Mouse (Mus musculus) E14TG2a.4 (cell line): ENCODE measurements at regions not wholly inside any gene's neighbourhood (a gene's known extent, or its start where the extent isn't known, plus 50 kb on each side); places are given as distances from the start of the nearest gene placed in this dataset.

ENCODE experiments used
- H3K27me3 ChIP-seq: 2 replicates; pipeline ENCODE4 v1.6.1; 2014; ENCODE audit warnings: low read length, control low read depth; ENCODE audit not compliant: insufficient read depth
- H3K36me3 ChIP-seq: 2 replicates; pipeline ENCODE4 v1.6.1; 2014; ENCODE audit warnings: low read length, control low read depth; ENCODE audit not compliant: insufficient read depth
- H3K4me1 ChIP-seq: replicated peaks from 2 replicates; pipeline ENCODE4 v1.6.1; 2014; ENCODE audit warnings: low read depth, low read length, control low read depth
- H3K4me3 ChIP-seq: replicated peaks from 2 replicates; pipeline ENCODE4 v1.5.1; 2014; ENCODE audit warnings: mild to moderate bottlenecking, low read length
- H3K9me3 ChIP-seq: 2 replicates; pipeline ENCODE4 v1.6.1; 2014; ENCODE audit warnings: low read length, control low read depth
- CTCF ChIP-seq: conservative IDR thresholded peaks from 2 replicates; pipeline ENCODE4 v1.5.1; 2014; ENCODE audit warnings: low read length
- NANOG ChIP-seq: IDR thresholded peaks from 2 replicates; pipeline ENCODE4 v1.6.1; 2014; ENCODE audit warnings: borderline replicate concordance, low read length, mixed read lengths
- POU5F1 ChIP-seq: IDR thresholded peaks from 2 replicates; pipeline ENCODE4 v1.6.1; 2014; ENCODE audit warnings: low read length, borderline replicate concordance

DNA sequence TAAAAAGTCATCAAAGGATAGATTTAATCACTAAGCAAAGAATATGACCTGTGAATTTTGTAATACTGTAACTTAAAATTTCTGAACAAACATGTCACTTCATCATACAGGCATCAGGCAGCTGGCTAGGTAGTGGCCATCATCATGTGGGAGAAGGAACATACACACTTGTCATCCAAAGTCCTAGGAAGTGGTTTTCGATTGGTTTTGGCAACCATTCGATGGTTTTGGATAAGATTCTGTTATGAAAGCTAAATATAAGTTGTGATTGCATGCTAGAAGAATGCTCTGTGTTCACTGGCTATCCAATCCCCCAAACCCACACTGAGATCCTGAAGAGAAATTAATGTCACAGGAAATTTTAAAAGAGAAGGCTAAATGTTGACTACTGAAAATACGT lies 207.7 kb downstream of the Gm7489 start:
- Histone ChIP-seq H3K36me3 (no peaks in the 10 kb centered on the region), H3K27me3 (no peaks in the 10 kb centered on the region), H3K4me1 (no peaks in the 10 kb centered on the region), H3K9me3 (no peaks in the 10 kb centered on the region), H3K4me3 (no peak overlapping the region)
- TF ChIP-seq CTCF (no peak), POU5F1 (no peak), NANOG (no peak)

DNA sequence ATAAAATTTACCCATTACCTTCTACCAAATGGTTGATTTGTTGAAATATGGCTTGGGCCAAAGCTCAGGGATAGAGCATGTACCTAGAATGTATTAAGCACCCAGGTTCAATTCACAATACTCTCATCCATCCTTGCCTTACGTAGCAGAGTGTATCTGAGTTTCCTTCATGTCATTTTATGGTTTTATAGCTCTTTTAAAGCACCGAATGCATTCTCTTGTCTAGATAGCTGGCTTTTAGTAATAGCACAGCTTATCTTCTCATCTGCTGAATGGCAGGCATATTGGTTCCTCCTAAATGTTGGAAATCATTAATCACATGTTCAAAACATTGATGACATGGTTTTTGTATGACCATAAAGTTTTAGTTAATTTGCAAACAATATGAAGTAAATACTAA lies 212.8 kb downstream of the Gm7489 start:
- no peaks in the 10 kb centered on the region for H3K27me3 ChIP-seq
- no peaks in the 10 kb centered on the region for H3K36me3 ChIP-seq
- H3K4me3 ChIP-seq: no peak overlapping the region
- TF ChIP-seq CTCF (no peak), POU5F1 (no peak), NANOG (no peak)
- no peaks in the 10 kb centered on the region for H3K9me3 ChIP-seq
- no peaks in the 10 kb centered on the region for H3K4me1 ChIP-seq

DNA sequence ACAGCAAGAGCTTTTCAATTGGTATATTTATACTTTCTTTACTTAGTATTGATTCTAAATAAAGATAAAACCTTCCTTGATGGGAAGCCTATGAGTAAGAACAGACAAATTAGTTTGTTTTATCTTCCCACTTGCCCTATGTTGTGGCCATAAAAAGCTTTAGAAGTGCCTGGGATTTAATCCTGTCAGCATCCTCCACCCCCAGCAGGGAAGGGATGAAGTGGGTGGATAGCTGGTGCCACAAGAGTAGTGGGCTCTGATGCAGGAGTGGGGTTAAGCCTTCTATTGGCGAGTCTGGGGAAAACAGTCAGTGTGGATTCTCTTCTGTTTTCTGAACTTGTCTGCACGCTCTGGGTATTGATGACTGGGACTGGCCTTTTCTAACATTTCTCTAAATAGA lies 227.7 kb downstream of the Gm7489 start:
- H3K36me3 ChIP-seq: no peaks in the 10 kb centered on the region
- TF ChIP-seq CTCF (no peak), NANOG (no peak), POU5F1 (no peak)
- no peaks in the 10 kb centered on the region for H3K27me3 ChIP-seq
- peaks cover 4% of the 10 kb centered on the region for H3K9me3 ChIP-seq
- no peaks in the 10 kb centered on the region for H3K4me1 ChIP-seq
- H3K4me3 ChIP-seq: no peak overlapping the region

DNA sequence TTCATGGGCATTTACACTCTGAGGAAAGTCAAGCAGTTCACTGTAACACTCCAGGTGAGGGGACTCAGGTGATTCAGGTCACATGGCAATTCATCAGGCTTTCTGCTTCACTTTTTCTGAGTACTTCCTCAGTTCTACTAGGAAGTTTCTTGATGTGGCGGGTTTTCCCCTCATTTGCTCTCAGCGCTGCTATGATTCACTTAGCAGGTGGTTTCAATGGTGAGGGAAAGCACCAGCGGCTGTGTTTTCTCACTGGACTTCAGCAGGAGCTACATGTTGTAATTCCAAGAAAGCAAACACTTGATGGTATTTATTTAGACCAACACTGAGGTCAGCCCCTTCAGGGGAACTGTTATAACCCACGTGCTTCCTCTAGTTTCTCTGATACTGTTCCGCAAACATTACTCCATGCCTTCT lies 229.4 kb downstream of the Gm7489 start:
- H3K4me3 ChIP-seq: no peak overlapping the region
- no peaks in the 10 kb centered on the region for H3K4me1 ChIP-seq
- no peaks in the 10 kb centered on the region for H3K9me3 ChIP-seq
- H3K36me3 ChIP-seq: no peaks in the 10 kb centered on the region
- TF ChIP-seq CTCF (no peak), NANOG (no peak), POU5F1 (no peak)
- H3K27me3 ChIP-seq: no peaks in the 10 kb centered on the region

DNA sequence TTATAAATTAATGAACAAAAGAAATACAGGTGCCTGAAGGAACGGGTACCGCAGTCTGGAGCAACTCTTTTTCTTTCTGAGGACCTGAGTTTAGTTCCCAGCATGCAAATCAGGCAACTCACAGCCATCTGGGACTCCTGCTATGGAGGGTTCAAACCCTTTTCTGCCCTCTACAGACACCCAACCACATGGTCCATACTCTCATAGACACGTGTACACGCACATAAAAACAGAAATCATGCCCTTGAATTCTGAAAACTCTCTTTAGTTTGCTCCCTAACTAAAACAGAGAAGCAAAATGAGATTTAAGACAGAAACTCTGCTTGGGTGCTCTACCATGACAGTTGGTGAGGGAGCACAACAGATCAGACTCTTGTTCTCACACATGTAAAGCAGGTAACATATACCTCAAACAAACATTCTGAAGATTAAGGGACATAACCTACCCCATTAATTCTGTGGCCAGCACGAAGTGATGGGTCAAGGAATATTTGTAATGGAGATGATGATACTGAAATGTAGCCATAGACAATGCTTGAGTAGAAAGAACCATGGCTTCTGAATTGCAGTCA lies 233.3 kb downstream of the Gm7489 start:
- no peaks in the 10 kb centered on the region for H3K4me1 ChIP-seq
- H3K4me3 ChIP-seq: no peak overlapping the region
- H3K27me3 ChIP-seq: no peaks in the 10 kb centered on the region
- no peak for TF ChIP-seq CTCF
- TF ChIP-seq NANOG: no peak
- no peak for TF ChIP-seq POU5F1
- no peaks in the 10 kb centered on the region for H3K9me3 ChIP-seq
- H3K36me3 ChIP-seq: no peaks in the 10 kb centered on the region

DNA sequence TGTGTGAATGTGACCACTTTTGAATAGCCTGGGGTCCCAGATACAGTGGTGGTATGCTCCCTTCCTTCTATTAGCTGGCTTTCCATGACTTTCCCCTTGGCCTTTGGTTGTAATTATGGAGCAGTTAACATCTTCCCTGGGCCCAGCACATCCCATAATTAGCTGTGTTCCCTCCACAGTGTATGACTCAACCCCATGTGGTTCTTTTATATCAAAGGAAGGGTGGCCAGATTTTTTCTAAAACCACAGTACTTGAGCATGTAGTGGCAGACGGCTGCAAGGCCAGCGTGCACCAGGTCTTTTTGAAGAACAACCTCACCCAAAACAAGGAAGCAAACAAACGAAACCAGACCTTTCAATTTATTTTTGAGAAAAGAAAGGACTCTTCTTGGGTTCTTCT lies 235.8 kb downstream of the Gm7489 start:
- Histone ChIP-seq H3K4me3 (no peak overlapping the region), H3K36me3 (no peaks in the 10 kb centered on the region), H3K4me1 (no peaks in the 10 kb centered on the region), H3K27me3 (no peaks in the 10 kb centered on the region), H3K9me3 (no peaks in the 10 kb centered on the region)
- no peak for TF ChIP-seq POU5F1
- no peak for TF ChIP-seq CTCF
- no peak for TF ChIP-seq NANOG

DNA sequence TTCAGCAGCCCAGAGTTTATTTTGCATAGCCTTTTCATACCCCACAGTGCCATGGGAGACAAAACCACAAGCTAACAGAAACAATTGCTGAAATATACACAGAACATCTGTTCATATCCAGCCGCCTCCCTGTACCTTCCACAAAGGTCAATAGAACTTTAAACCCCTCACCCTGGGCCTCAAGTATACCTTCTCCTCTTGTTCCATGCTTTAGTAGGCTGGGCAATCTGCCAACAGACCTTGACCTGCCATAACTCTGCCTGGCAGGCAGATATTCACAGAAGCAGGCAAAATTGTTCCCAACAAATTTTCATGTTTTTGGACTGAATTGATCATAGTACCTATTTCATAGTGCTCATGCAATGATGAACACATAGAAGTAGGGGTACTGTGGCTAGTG lies 279.6 kb downstream of the Gm7489 start:
- no peaks in the 10 kb centered on the region for H3K36me3 ChIP-seq
- H3K9me3 ChIP-seq: no peaks in the 10 kb centered on the region
- H3K4me3 ChIP-seq: no peak overlapping the region
- no peaks in the 10 kb centered on the region for H3K27me3 ChIP-seq
- no peak for TF ChIP-seq POU5F1
- TF ChIP-seq CTCF: no peak
- TF ChIP-seq NANOG: no peak
- H3K4me1 ChIP-seq: no peaks in the 10 kb centered on the region

DNA sequence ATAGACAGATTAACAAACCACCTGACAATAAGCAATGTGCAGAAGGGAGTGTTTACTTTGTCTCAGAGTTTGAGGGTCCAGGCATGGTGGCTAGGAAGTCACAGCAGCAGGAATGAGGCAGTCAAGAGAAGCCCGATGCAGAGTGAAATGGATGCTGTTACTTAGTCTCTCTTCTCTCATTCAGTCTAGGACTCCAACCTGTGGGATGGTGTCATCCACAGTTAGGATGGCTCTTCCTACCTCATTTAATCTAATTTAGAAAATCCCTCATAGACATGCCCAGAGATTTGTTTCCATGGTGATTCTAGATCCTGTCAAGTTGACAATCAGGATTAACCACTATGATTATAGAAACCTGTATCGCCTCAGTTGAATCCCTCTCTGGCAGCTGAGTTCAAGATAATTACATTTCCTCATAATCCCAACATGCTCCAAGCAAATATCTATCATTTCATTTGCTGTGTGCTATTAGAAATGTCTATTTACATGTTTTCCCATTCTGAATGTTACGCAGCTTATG lies 283.2 kb downstream of the Gm7489 start:
- H3K27me3 ChIP-seq: no peaks in the 10 kb centered on the region
- no peaks in the 10 kb centered on the region for H3K36me3 ChIP-seq
- no peaks in the 10 kb centered on the region for H3K9me3 ChIP-seq
- no peak for TF ChIP-seq CTCF
- TF ChIP-seq POU5F1: no peak
- TF ChIP-seq NANOG: no peak
- no peaks in the 10 kb centered on the region for H3K4me1 ChIP-seq
- no peak overlapping the region for H3K4me3 ChIP-seq

DNA sequence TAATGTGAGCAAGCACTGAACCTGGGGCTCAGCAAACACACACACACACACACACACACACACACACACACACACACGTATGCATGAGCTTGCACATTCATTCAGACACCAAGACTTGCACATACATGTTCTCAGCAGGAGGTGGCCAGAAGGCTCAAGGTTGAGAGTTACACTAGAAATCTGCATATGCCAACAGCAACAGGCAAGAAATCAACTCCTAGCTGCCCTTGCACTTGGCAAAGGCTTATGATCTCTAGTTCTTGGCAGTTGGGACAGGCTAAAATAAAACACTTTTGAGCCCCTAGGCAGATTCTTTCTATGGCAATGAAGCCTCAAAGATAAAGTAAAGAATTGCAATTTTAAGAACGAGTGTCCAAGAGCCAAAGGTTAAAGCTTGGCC lies 292.5 kb downstream of the Gm7489 start:
- H3K9me3 ChIP-seq: no peaks in the 10 kb centered on the region
- H3K4me1 ChIP-seq: no peaks in the 10 kb centered on the region
- no peaks in the 10 kb centered on the region for H3K27me3 ChIP-seq
- no peak overlapping the region for H3K4me3 ChIP-seq
- no peaks in the 10 kb centered on the region for H3K36me3 ChIP-seq
- no peak for TF ChIP-seq CTCF
- TF ChIP-seq POU5F1: no peak
- no peak for TF ChIP-seq NANOG

DNA sequence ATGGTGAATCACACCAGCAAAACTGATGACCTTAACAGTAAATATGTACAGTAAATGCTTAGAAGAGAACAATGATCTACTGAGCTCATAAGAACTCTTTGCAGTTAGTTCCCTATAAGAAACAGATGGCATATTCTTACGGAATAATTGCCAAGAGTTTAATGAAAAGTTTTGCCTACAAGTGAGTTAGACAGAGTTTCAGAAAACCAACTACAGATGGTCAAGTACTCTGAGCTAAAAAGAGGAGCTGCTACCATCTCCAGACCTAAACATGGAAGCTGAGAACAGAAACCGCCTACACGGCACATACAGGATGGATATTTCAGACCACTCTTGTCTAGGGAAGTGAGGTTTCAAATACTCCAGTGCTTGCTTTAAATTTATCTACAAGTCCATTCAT lies 293.1 kb downstream of the Gm7489 start:
- Histone ChIP-seq H3K9me3 (no peaks in the 10 kb centered on the region), H3K36me3 (no peaks in the 10 kb centered on the region), H3K4me1 (no peaks in the 10 kb centered on the region), H3K4me3 (no peak overlapping the region), H3K27me3 (no peaks in the 10 kb centered on the region)
- TF ChIP-seq NANOG (no peak), CTCF (no peak), POU5F1 (no peak)
